Mouse (Mus musculus) liver, embryonic 14.5 days (tissue): ENCODE measurements around the gene Rsf1.

Source experiments
- CTCF ChIP-seq: IDR thresholded peaks from 2 replicates; pipeline ENCODE4 v1.5.1; 2016; ENCODE audit warnings: antibody characterized with exemption, low read depth, control low read depth
- EP300 ChIP-seq: IDR thresholded peaks from 2 replicates; pipeline ENCODE4 v1.6.1; 2016; ENCODE audit warnings: antibody characterized with exemption, low read depth

DNA sequence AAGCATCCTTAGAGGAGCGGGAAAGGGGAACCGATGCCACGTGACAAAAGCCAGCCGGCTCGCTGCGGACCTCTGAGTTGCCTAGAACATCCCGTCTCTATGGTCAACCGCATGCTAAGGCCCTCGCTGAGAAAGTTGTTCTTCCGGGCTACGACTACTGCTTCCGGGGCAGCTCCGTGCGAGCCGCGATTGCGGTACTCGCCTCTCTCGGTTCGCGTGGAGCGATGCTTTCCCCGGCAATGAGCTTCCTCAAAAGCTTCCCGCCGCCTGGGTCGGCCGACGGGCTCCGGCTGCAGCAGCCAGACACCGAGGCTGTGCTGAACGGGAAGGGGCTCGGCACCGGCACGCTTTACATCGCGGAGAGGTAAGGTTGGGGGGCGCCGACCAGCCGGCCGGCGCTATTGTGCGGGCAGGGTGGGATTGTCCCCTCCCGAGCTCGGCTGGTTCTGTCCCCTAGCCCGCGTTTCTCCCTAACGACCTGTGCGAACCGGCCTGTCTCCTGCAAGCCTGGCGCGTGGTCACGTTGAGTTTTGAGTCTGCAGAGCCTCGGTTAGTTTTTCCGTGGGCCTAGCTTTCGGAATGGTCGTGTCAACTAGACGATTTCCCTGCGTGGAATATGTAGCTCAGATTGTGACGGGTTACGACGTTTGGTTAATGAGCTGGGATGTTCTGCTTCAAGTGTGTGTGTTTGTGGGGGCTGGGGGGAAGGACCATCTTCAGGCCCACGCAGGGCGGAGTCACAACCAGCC lies 117.0 kb downstream of the Rsf1 start, which contains the start of gene Clns1a:
- no peak for TF ChIP-seq CTCF
- TF ChIP-seq EP300 = no peak; the same call in 1 of the 2 replicates
